Mouse (Mus musculus) bone marrow macrophage, adult 2 months (primary cell): ENCODE measurements around the gene Lrrc74b.

Experiments used
- CTCF ChIP-seq: IDR thresholded peaks from 2 replicates; pipeline ENCODE4 v1.5.1; 2012; ENCODE audit warnings: low read depth, mild to moderate bottlenecking, low read length, moderate library complexity
- POLR2A ChIP-seq: IDR thresholded peaks from 2 replicates; pipeline ENCODE4 v1.6.1; 2012; ENCODE audit warnings: mild to moderate bottlenecking, low read depth, low read length, borderline replicate concordance

DNA sequence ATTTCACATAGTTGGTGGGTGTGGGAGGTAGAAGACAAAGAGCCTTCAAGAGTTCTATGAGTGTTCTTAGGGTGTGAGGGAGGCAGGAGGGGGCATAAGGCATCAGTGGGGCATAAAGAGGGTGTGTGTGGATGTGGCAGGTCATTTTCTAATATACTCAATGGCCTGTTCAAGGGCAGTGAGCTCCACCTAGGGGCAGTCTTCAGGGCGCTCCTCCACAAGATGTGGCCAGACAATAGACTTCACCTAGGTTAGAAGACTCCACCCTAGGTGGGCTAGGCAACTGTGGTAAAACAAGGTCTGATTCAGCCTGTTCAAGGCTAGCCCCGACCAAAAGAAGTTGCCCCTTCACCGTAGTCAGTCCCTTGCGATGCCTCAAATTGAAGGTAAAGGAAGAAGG, 28.8 kb downstream of the Lrrc74b start:
- TF ChIP-seq POLR2A = no peak
- TF ChIP-seq CTCF = peak; percentile 41; the same call in 1 of the 2 replicates
